Mouse (Mus musculus): ENCODE measurements around the gene Gm4881.

- TF ChIP-seq FLI1 (IDR thresholded peaks at IDR 0.05; ENCODE audit: low read length) (no peak), GATA1 (IDR thresholded peaks at IDR 0.05; ENCODE audit: borderline replicate concordance, low read length) (no peak)
These were observed 27.1 kb upstream of the Gm4881 start for GRCm38 (mm10) chr7:24971261-24971971.

All from megakaryocyte, embryonic 14.5 days (primary cell).